Mouse (Mus musculus) heart, postnatal 36 days (tissue): Measurements from ENCODE around the gene Ostm1. TPM values are rescaled to one million over a fixed set of nuclear protein-coding genes. Genes with fewer than 3 reads are reported as not detected.
A peak's percentile ranks its signal among the peaks of the same experiment; 100 is the strongest.

Source experiments
- DNase-seq, 2 experiments: peaks; one replicate each; pipeline ENCODE4 v3.0.0; 2021 to 2022
- intact Hi-C: fragments of 180-260 bp; cut with DNase I; formaldehyde crosslinking; loops from one replicate; pipeline ENCODE4 v1.15.1; 2025
- total RNA-seq, 2 experiments: library from RNA; stranded (reverse); gene quantifications; 2 replicates each; pipeline ENCODE4 v1.2.3; 2021

Gene Ostm1
- total RNA-seq, 2 experiments from 2014 or later, result 16.4 to 18.2 TPM

- DNase-seq, result no peak
- intact Hi-C loops, result no loop called here
These were observed 34.7 kb downstream of the Ostm1 start for GRCm38 (mm10) chr10:42618291-42618690.

- intact Hi-C loops, result no loop called here
- DNase-seq, result no peak
These were observed 42.3 kb downstream of the Ostm1 start for GRCm38 (mm10) chr10:42625907-42626306.

GRCm38 (mm10) chr10:42630596-42631355 lies 47.2 kb downstream of the Ostm1 start:
- intact Hi-C loops, result loop anchor here (10.0 kb wide), 1 partner anchor 646 kb away; no protein-coding TSS in a partner anchor
- no peak for DNase-seq

GRCm38 (mm10) chr10:42631754-42632452 lies 48.3 kb downstream of the Ostm1 start:
- intact Hi-C loops, result loop anchor here (2.0 to 10.0 kb wide), 2 partner anchors 49 to 647 kb away; partner anchors contain the start of genes Nr2e1 and Ostm1
- peak in 1 of 2 experiments; percentile 5 for DNase-seq

GRCm38 (mm10) chr10:42632453-42633360 lies 49.1 kb downstream of the Ostm1 start:
- DNase-seq, result peak; percentile 13 to 31
- intact Hi-C loops, result loop anchor here (2.0 to 10.0 kb wide), 2 partner anchors 50 to 648 kb away; partner anchors contain the start of genes Nr2e1 and Ostm1

- peak; percentile 14 to 18 for DNase-seq
- intact Hi-C loops, result loop anchor here (2.0 to 10.0 kb wide), 2 partner anchors 51 to 649 kb away; partner anchors contain the start of genes Nr2e1 and Ostm1
These were observed 49.9 kb downstream of the Ostm1 start for GRCm38 (mm10) chr10:42633361-42634121.

- intact Hi-C loops, result loop anchor here (10.0 kb wide), 1 partner anchor 649 kb away; no protein-coding TSS in a partner anchor
- DNase-seq, result no peak
These were observed 50.6 kb downstream of the Ostm1 start for GRCm38 (mm10) chr10:42634122-42634720.

GRCm38 (mm10) chr10:42635046-42635445 lies 51.4 kb downstream of the Ostm1 start:
- intact Hi-C loops, result loop anchor here (10.0 kb wide), 1 partner anchor 650 kb away; no protein-coding TSS in a partner anchor
- no peak for DNase-seq

GRCm38 (mm10) chr10:42635566-42636359 lies 52.1 kb downstream of the Ostm1 start:
- DNase-seq, result no peak
- intact Hi-C loops, result loop anchor here (10.0 kb wide), 1 partner anchor 651 kb away; no protein-coding TSS in a partner anchor

GRCm38 (mm10) chr10:42636360-42637182 lies 52.9 kb downstream of the Ostm1 start:
- DNase-seq, result peak in 1 of 2 experiments; percentile 8
- intact Hi-C loops, result loop anchor here (1.0 to 10.0 kb wide), 3 partner anchors 309 to 652 kb away; no protein-coding TSS in a partner anchor

GRCm38 (mm10) chr10:42637183-42637788 lies 53.7 kb downstream of the Ostm1 start:
- peak; percentile 41 to 43 for DNase-seq
- intact Hi-C loops, result loop anchor here (1.0 to 10.0 kb wide), 3 partner anchors 310 to 652 kb away; no protein-coding TSS in a partner anchor

- DNase-seq, result no peak
- intact Hi-C loops, result loop anchor here (10.0 kb wide), 1 partner anchor 655 kb away; no protein-coding TSS in a partner anchor
These were observed 56.2 kb downstream of the Ostm1 start for GRCm38 (mm10) chr10:42639856-42640255.

GRCm38 (mm10) chr10:42643638-42644037 lies 60.0 kb downstream of the Ostm1 start:
- DNase-seq, result no peak
- intact Hi-C loops, result no loop called here

- intact Hi-C loops, result no loop called here
These were observed 62.7 kb downstream of the Ostm1 start for GRCm38 (mm10) chr10:42646340-42646739.

GRCm38 (mm10) chr10:42661916-42662315 lies 78.3 kb downstream of the Ostm1 start:
- intact Hi-C loops, result no loop called here
- no peak for DNase-seq

More at GRCm38 (mm10) chr10:42646340-42646739, 62.7 kb downstream of the Ostm1 start:
- no peak for DNase-seq

- intact Hi-C loops, result loop anchor here (10.0 kb wide), 1 partner anchor 855 kb away; no protein-coding TSS in a partner anchor
- no peak for DNase-seq
These were observed 86.3 kb downstream of the Ostm1 start for GRCm38 (mm10) chr10:42669970-42670369.
